Mouse (Mus musculus): Measurements from ENCODE around the gene Mpig6b.
A peak's percentile ranks its signal among the peaks of the same experiment; 100 is the strongest.

The Mpig6b gene

DNA sequence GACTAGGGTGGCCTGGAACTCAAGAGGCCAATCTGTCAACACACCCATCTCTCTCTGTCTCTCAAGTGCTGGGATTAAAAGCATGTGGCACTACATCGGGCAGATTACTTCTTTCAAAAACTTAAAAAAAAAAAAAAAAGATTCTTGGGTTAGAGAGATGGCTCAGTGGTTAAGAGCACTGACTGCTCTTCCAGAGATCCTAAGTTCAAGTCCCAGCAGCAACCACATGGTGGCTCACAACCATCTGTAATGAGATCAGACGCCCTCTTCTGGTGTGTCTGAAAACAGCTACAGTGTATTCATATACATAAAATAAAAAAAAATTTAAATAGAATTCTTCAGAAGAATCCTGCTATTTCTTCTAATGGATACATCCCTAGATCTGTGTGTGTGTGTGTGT, 22.2 kb upstream of the Mpig6b start:
- DNase-seq (ENCODE audit: low spot score in 2 of 2), result no peak

DNA sequence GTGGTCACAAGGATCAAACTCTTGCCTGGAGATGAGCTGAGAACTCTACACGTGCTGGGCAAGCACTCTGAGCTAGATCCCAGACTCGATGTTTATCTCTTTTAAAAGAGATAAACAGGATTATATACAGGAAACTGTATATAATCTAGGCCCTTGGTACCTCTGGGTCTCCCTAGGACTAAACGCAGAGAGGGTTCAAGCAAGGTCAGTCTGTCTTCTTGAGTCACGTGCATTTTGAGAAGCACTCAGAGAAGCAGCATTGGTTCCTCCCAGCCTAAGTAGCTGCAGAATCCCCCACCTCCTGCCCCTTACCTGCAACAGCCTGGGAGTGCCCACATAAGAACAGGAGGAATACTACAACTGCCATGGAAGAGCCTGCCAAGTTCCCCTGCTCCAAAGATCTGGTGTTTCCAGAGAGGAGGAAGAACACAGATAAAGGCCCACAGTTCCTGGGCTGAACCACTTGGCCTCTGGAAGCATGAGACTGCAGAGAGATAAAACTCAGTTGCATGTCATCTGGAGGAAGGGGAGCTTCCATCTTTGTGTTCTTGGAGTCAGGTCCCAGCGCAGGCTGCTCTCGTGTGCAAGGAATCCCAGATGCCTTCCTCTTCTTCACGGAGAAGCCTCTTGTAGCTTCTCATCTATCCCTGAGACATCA, 19.4 kb upstream of the Mpig6b start, which contains the start of gene Ly6g6f:
Gene Ly6g6f, minus strand, starts transcription at position 403 of the 658 bp plus-strand sequence.
- DNase-seq (ENCODE audit: low spot score in 2 of 2), result no peak

DNA sequence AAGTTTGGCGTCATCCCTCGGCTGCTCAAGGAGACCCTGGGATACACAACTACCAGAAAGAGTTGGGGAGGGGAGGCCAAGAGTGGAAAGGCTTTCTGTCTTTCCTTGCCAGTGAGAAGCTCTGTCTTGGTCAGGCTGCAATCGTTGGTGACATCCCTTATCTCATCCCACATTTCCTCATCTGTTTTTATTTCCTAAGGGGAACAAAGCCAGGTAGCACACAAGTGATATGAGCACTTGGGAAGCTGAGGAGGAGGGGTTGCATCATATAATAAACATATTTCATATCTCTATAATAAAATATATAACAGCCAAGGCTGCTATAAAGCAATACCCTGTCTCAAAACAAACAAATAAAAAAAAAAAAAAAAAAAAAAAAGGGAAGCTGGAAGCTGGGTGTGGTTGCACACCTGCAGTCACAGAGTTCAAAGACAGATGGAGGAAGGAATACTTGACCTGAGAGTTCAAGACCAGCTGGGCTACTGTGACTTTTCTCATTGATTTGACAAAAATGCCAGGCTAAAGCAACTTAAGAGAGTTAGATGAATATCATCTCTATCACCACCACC, 18.0 kb upstream of the Mpig6b start:
- DNase-seq (ENCODE audit: low spot score in 2 of 2), result no peak

DNA sequence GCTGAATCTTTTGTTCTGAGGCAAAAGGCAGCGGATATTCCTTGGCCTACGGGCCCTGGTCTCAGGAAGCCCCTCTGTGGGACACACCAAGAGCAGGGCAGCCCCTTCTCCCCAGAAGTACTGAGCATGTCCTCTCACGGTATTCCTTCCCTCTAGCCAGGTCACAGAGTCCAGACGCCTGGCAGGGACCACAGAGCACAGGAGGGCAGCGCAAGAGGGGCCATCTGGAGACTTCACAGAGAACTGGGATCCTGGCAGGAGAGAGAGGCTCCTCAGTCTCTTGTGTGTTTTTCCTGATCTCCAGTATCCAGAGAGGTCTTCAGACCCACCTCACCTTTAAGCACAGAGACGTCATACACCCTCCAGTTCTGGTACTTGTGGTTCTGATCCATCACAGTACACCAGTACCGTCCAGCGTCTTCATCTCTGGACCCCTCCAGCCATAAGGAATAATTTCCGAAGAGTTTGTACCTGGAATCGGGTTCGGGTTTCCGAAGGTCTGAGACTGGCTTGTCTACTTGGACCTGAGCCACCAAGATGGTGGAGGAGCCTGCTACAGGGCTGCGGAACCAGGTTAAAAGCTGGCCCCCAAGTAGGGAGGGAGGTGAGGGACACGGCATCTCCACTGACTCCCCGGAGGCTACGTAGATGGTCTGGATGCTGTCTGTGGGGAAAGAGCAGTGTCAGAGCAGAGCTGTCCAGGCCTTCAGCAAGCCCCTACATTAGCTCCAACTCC, 17.0 kb upstream of the Mpig6b start:
- no peak for DNase-seq (ENCODE audit: low spot score in 2 of 2)

DNA sequence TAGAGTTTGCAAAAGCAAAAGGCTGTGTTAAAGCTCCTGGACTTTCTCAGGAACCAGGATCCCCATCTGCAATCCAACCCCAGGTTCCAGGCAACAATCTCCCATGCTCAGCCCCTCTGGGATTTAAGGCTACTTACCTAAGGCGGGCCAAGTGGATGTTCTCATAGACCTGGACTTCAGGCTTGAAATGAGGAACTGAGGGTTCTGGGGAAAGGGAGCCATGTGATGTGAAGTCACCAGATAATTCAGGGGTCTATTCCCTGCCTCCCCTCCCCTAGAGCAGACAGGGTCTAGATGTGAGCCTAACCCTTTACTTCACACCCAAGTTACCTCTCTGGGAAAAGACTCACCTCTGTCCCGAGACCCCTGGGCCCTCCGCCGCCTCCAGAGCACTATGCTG, 14.7 kb upstream of the Mpig6b start:
- DNase-seq (ENCODE audit: low spot score in 2 of 2), result no peak

DNA sequence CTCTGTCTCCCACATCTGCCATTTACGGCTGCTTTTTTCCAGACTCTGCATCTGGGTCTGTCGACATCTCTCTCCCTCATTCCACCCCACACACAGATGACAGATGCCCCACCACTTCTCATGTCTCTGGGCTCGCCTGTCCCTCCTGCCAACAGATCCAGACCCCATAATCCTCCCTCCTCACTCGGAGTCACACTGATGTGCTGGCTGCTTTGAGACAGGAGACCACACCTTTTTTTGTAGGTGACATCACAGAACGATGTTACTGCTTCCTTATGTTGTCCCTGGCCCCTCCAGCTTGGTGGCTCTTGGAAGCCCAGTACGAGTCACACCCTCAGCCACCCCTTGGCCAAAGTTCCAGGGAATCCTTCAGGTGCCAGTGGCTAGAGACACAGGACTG, 14.3 kb upstream of the Mpig6b start:
- DNase-seq (ENCODE audit: low spot score in 2 of 2), result no peak

DNA sequence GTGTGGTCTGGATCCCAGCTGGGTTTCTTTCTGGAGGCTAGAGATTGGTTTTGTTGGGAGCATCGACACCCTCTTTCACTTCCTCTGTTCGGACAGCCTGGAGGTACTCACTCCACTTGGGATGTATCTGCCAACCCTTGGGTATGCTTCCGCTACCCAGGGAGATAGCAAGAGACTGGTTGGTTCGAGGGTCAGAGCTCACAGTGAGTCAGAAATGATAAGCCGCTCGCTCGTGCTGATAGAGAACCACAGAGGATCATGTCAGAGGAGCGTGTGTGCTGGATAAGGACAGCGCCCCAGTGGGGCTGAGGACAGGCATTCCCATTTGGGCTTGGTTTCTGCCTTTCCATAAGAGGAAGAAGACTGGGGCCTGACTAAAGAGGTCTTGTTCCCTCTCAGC, 13.8 kb upstream of the Mpig6b start:
- no peak for DNase-seq (ENCODE audit: low spot score in 2 of 2)

DNA sequence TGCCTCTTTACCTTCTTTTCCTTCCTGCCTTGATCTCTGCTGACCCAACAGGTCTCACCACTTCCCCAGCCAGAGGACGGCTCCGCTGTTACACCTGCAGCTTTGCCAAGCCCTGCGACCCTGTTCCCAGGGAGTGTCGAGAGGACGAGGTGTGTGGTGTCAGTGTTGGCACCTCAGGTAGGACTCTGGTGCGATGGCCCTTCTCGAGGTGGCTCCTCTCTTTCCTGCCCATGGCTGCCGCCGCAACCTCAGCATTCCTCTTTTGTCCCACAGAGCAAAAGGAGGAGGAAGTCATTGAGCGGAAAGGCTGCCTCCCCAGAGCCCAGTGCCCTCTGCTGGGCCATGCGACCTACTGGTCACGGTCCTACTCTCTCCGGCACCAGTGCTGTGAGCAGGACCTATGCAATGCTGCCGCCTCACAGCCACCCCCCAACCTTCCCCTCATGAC, 11.8 kb upstream of the Mpig6b start, which contains the start of gene Ly6g6d:
Gene Ly6g6d, minus strand, starts transcription at position 280 of the 448 bp plus-strand sequence.
- DNase-seq (ENCODE audit: low spot score in 2 of 2), result no peak

DNA sequence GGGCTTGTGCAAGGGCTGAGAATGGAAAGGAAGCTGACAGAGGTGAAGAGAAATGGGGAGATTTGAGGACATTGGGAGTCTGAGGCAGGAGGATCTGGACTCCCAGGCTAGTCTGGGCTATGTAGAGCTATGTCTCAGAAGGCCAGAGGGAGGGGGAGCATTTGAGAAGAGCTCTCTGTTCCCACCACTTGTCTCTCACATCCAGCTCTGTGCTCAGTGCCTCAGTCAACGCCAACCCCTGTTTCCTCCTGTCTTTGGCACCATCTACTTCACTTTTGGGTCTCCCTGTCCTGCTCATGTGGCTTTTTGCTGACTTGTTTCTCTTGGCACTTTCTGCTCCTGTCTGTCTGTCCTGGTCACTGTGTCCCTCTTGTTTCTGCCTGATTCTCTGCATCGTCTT, 11.3 kb upstream of the Mpig6b start:
- no peak for DNase-seq (ENCODE audit: low spot score in 2 of 2)

DNA sequence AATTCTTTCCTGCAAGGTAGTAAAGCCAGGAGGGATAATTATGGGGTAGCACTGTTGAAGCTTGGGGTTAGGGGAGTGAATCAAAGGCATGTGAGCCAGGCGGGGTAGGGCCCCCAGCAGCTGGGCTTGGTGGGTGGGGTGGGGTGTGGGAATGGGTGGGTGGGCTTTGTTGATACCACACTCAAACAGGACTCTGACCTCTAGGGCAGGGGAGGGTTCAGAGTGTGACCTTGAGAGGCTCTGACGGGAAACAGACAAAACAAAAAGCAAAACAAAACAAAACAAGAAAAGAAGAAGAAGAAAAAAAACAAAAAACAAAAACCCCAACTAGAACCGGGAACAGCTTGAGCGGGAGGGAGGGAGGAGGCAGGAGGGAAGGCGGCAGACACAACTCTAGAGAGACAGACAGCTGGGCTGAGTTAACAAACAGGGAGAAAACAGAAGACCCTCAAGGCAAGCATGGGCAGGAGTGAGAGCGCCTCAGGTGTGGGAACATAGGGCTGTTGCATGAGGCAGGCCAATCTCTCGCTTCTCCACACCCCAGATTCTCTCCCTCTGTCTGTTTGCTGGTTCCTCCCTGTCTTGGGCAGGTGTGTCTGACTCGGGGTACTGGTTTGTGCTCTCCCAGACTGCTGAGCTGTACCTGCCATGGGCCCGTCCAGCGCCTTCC, 10.7 kb upstream of the Mpig6b start, which contains the start of gene Ly6g6e:
Gene Ly6g6e, plus strand, starts transcription at position 396 of the 670 bp plus-strand sequence.
- no peak for DNase-seq (ENCODE audit: low spot score in 2 of 2)

DNA sequence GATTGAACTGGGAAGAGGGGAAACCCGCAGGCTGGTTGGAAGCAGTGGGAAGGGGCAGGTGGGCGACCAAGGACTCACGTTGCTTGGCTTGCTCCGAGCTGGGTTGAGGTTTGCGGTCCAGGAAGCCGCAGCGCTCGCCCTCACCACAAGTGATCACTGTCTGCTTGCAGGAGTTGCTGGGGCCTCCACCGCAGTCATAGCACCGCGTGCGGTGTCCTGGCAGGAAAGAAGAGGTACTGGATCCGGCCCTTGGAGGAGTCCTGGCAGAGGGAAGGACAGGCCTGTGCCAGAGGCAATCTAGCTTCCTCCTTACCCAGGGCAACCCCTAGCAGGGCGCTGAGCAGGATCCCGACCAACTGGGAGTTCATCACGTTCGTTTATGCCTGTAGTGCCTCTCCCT, 8.1 kb upstream of the Mpig6b start:
- DNase-seq (ENCODE audit: low spot score in 2 of 2), result no peak

DNA sequence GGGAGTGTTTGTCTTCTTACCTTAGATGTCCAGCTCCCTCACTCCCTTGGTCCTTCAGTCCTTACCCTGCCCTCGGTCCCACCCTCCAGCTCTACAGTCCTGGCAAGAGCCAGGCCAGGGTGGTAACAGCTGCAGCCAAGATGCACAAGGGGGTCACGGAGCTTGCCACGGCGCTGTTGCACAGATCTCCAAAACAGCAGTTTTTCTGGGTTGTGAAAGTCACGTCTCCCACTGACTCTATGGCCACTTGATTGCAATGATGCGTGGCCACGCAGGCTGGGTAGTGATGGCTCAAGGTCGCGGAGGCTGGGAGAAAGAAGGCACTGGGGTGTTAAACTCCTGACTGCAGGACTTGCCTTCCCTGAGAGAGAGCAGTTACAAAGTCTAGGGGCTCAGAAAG, 5.5 kb upstream of the Mpig6b start:
- DNase-seq (ENCODE audit: low spot score in 2 of 2), result no peak

DNA sequence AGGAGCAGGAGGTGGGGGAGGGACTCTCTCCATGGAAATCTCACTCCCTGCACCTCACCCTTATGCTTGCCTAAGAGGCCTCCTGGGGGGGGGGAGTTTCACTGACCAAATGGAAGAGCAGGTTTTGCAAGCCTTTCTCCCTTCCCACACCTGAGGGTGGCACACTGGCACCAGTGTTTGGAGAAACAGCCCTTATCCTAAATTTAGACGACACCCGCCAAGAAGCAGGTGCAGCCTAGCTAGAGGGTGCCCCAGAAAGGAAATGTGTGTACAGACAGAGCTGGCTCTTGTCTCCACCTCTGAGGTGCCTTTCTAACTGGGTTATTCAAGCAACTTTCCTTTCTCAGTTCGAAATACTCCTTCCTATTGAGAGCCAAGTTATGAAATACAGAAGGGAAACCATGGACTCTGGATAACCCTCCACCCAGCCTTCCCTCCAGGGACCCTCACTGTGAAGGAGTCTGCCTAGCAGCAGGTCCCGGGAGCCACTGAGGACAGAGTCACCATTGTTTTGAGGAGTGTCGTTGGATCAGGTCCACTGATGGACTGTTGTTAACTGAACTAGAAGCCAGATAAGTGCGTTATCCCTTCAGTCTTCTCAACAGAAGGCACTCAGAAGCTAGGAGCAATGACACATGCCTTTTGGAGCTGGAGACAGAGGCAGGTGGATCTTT, 4.7 kb upstream of the Mpig6b start:
- DNase-seq (ENCODE audit: low spot score in 2 of 2), result no peak

DNA sequence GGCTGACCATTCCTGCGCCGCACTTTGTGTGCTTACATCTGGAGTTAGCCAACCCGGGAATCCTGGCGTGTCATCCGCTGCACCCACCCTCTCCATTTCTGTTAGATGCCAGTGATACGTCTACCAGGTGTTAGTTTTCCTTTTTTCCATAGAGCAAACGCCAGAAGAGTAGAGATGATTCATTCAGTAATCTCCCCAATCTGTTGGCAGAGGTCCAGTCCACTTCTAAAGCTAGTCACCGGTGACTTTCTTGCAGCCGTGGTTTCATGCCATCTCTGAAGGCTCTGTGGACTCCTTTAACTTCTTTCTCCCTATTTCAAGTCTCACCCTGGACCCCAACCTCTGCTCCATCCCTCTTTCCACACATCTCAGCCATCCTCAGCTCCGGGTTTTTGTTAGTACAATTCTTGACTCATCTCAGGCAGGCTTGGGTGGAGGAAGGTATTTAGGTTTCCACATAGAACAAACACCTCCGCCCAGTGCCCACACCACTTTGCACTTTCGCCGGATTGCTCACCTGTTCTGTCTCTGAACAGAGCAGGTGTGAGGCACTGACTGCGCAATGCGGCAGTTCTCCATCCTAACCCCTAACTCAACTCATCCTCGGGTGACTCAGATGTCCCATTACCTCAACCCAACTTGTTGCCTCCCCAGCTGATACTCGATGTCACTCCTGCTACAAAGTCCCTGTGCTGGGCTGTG, 2.4 kb upstream of the Mpig6b start:
- DNase-seq (ENCODE audit: low spot score in 2 of 2), result peak in 1 of 2 experiments; percentile 42

DNA sequence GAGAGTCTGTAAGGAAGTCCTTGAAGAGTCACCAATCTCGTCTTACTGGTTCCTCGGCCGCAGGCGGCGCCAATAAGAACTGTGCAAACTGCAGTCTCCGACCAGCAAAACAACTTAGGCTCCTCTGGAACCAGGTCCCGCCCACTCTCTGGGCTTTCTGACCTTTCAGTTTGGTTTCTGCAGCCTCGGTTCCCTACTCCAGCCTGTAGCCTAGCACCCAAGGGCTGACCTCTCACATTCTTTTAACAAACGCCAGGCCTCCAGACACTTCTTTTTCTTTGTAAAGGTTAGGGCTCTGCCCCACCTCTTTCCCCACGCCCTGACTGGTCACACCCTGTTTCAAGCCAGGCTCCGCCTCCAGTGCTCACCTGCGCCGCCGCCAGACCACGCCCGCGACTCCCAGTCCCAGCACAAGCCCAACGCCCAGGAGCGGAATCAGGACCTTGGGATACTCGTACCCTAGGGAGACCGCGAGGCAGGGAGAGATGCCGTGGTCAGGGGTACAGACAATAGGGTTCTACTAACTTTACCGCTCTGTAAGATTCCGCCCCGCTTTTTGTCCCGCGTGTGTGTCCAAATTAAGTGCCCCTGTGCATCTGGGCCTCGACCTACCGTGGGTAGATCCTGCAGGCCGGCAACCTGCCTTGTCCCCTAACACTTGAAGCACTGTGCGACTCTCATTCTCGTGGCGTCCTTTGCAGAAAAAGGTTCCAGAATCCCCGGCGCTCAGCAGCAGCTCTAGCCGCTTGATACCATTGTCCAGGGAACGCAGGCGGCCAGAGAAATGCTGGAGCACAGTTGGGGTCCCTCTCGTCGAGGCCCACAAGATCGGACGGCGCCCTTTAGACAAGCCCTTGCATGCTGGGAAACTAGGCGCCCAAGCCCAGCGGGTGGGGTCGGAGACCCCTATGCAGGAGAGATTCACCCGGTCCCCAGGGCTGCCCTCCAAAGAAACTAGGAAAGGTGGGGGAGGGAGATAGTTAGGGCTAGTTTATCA, 735 bp downstream of the Mpig6b start, which contains the start of gene Ly6g6c:
Gene Ly6g6c, plus strand, starts transcription at position 438 of the 997 bp plus-strand sequence.
- DNase-seq (ENCODE audit: low spot score in 2 of 2), result no peak

DNA sequence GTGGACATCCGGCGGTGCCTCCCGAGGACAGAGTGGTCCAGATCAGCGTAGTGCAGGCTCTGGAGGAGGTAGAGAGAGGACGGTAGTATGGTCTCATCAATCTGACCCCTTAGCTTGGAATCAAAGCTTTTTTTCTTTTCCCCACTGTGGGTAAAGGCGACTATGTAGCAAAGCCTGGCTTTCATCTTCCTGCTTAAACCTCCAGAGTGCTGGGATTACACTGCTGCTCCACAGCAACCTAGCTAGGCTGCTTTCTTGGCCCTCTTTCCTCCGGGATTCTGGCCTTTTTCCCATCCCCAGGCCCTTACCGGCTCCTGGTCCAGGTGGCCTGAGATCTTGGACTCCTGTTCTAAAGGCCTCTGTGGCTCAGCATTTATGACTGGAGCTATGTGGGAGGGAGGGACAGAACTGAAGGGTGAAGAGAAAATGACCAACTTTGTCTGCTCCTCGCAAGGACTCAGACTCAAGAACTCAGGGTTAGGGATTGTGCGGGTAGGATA, 1.6 kb downstream of the Mpig6b start:
- no peak for DNase-seq (ENCODE audit: low spot score in 2 of 2)

DNA sequence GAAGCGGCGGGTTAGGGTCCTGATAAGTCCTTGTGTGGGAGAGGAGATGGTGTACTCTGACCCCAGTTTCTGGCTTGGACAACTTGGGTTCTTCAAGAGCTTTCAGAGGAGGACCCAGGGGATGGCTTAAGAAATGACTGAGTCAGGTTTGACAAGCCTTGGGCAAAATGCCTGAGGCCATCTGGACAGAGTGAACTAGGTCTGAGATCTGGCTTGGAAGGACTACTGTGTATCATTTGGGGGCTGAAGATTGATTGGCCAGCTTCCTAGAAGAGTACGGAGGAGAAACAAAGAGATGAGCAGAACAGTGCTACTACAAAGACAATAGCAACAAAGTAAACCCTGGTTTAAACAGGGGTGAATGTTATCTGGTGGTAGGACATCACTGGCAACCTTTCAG, 2.5 kb downstream of the Mpig6b start:
- DNase-seq (ENCODE audit: low spot score in 2 of 2), result no peak

DNA sequence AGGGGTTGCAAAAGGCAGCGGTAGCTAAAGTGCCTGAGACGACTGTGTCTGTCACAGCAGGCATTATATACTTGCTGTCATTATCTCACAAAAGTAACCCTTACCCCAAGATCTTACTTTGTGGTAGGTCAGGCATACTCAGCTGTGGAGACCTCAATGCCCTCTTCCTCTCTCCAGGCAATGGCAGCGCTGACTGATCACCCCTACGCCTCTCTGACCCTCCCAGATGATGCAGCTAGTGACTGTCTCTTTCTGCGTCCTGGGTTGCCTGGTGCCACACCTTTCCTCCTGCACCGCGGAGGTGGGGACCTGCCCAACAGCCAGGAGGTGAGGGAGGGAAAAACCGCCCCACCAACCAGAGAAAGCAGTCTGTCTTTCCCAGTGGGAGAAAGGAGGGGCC, 4.7 kb downstream of the Mpig6b start:
- DNase-seq (ENCODE audit: low spot score in 2 of 2), result no peak

DNA sequence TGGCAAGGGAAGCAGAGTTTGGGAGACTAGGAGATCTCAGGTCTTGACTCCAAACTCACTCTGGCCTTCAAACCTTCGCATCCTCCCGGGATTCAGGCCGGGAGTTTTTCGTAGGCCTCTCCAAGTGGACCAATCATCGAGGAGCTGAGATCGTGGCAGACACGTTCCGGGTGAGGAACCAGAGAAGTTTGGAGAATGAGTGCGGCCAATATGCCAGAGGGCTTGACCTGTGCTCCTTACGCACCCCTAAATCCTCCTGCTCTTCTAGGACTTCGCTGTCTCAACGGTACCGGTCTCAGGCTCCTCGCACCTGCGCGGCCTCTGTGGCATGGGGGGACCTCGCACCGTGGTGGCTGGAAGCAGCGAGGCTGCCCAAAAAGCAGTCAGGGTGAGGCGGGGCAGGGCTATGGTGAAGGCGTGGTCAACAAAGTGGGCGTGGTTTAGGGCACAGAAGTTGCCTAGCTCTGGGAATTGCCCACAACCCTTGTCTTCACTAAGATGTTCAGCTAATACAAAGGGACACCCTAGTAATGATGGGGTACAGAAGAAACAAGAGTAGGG, 5.2 kb downstream of the Mpig6b start:
- DNase-seq (ENCODE audit: low spot score in 2 of 2), result no peak
